Mouse (Mus musculus): ENCODE results near the gene Plagl1.
"Not testable (repeated sequence)": the region's sequence is repeated elsewhere in the genome, so short reads cannot be mapped to it uniquely, and the experiment has no call there.

Gene Plagl1

DNA sequence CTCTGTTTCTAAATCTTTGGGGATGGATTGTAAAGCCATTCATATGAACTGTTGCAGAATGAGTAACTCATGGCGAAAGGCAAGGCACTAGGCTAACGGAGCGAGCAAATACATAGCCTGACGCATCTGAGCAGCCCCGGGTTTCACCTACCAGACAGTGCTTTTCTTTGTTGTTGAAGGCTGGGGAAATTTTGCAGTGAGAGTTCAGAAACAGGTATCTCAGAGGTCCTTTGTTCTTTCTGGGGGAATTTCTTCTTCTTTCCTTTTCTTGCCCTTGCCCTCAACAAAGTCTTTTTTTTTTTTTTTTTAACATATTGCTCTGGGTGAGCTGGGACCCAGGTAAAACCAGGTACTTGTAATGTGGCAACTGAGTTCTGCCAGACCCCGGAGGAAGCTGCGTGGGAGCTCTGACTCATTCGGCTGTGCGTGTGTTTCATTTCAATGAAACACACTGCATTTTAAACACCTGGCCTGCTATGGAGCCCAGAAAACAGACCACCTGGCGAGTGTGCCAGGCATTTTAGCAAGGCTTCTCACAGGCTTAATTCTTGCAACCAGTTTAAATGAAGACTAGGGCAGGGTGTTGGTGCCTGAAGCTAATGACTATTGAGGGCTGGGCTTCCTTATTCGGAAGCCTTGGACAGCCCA is at the start of gene Plagl1:
TSS of gene Plagl1 (plus strand) at position 484 of the 648 bp plus-strand sequence.
- DNase-seq (ENCODE audit: low spot score): no peak

DNA sequence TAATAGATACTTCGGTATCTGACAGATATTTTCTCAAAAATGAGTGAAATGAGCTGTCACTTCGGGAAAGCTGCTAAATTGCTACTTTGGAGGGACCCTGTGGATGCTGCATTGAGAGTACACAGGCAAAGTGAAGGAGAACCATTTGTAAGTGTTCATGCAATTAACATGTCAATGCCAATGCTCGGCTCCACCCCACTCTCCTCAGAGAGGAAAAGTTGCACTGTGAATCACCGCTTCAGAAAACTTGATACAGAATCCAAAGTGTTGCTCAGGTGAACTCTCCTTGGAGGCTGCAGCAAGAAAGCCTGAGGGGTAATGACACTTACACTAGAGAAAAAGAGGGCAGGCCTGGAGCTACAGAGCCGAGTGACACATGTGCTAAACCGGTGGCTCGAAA is 46.3 kb upstream of the Plagl1 start:
- DNase-seq (ENCODE audit: low spot score): no peak

DNA sequence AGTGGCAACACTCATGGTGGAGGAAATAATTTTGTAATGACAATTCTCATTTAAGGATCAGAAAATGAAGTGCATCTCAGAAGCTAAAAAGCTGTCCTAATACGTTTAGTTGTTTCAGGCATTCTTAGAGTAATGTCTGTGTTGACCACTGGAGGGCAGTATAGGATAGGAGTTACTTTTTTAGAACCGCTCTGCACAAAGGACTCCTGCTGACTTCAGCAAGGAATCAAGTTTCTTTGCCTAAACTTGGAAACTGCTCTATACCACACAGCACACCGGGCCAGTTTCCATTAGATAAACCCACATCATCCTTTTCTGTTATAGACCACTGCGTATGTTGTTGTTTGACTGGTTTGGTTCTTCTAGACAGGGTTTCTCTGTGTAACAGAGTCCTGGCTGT is 43.7 kb upstream of the Plagl1 start:
- peak; percentile 44 for DNase-seq (ENCODE audit: low spot score)

DNA sequence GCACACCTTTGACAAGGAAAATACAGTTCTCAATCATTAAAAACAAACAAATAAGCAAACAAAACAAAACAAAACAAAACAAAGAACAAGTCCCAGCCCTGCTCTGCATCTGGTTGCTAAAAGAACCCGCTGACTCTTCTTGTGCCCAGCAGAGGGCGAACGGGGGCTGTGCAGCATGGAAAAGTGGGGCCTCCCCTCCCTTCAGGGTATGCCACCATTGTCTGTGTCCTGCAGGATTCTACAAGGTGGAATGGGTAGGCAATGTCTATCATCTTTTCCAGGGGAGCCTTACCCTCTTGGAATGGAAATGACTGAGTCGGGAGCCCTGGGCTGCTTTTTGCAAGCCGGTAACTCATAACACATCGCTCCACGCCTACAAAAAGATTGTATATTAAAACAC is 41.8 kb upstream of the Plagl1 start:
- no peak for DNase-seq (ENCODE audit: low spot score)

DNA sequence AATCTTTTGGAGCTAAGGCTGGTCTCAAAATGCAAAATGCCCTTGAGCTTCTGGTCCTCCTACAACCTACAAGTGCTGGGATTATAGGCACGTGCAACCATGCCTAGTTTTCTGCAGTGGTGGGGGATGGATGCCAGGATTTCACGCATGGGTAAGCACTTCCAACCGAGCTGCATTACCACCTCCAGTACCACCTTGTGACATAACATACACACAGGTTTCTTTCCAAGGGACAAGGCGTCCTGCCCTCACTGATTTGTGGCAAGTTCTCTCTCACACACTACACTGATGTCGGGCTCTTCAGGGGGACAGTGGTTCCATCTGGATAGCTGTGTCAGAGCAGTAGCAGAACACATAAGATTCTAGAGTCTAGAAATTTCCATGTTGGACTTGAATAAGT is 41.3 kb upstream of the Plagl1 start:
- no peak for DNase-seq (ENCODE audit: low spot score)

DNA sequence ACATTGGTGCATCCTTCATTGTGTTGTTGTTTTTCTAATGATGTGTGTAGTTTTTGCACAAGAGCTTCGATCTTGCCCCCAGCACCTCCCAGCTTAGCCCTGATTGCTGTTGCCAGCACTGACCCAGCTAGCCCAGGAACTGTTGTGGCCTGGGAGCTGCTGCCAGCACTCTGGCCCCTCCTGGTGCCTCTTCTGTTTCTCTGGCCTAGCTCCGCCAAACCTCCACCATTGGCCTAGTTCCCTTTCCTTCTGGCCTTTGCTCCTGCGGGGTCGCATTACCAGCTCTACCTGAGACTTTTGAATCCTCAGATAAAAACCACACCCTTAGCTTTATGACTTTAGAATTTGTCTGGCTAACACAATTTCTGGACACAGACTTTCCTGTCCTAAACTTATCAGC is 38.2 kb upstream of the Plagl1 start:
- DNase-seq (ENCODE audit: low spot score): no peak

DNA sequence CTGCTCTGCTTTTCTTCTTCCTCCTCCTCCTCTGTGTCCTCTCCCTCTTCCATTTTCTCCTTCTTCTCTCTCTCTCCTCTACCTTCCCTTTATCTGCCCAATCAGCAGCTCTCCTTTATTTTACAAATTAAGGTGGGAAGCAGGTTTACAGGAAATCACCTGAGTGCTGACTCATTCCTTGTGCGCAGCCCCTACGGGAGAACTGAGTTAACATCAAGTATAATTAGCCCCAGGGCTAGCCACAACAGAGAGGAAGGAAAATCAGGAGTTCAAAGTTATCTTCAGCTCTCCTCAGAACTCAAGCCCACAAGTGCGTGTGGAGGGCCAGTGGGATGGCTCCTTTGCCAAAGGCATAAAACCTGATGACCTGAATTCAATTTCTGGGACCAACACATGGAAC is 36.3 kb upstream of the Plagl1 start:
- DNase-seq (ENCODE audit: low spot score): not testable (repeated sequence)

DNA sequence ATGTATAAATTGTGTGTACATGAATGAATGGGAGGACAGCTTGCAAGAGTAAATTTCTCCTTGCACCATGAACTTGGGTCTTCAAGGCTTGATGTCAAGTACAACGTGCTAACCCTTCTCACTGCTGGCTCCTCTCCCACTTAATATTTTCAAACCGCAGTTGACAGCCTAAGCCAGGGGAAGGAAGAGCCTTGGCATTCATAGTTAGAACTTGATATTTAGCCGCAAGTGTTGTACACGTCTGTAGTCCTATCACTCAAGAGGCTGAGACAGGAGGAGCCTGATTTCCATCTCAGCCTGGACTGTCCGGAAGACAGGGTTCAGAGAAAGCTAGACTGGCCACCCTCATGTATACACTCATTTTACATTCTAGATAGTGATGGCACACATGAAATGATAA is 32.6 kb upstream of the Plagl1 start:
- no peak for DNase-seq (ENCODE audit: low spot score)

DNA sequence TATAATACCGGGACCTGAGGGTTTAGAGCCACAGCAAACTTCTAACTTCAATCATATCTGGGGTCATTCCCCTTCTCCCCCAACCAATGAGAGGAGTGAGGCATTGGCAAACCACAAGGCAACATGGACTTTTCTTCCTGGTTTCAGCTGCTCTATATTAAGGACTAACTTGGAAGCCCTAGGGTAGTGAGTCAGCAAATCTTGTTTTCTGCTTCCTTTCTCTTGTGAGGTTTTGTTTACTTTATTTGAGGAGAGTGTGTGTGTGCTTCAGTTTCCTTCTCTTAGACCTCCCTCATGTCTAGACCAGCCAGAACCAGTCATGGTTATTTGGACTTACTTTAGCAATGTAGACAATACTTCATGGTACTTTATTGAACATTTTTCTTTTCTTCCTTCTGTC is 32.1 kb upstream of the Plagl1 start:
- DNase-seq (ENCODE audit: low spot score): no peak

DNA sequence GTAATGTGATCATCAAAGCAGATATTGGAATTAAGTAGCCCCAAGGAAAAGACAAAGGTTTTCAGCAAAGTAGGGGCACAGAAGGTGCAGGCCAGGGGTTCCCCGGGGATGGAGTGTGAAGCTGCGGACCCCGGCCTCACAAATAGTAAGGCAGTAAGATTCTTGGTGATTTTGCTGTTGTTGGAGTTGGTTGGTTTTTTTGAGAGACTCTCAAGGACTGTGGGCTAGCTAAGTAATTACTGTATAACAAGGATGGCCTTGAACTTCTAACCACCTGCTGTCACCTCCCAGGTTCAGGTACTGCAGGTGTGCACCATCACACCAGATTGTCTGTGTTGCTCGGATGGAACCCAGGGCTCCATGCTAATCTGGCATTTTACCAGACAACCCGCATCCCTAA is 30.9 kb upstream of the Plagl1 start:
- DNase-seq (ENCODE audit: low spot score): no peak

DNA sequence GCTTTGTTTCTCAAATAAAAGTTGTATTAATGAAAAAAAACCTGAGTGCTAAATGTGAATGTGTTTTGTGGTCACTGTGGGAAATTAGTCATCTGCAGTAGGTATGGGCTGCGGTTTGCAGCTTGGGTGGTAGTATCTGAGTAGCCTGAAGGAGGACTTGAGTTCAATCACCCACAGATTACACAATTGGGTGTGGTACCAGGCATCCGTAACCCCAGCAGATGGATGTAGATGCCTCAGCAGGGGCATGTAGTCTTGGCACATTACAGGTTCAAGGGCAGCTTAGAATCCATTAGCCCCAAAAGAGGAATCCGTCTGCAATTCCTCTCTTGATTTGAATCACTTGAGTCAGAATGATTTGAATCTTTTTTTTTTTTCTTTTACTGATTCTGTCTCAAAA is 25.0 kb upstream of the Plagl1 start:
- no peak for DNase-seq (ENCODE audit: low spot score)

DNA sequence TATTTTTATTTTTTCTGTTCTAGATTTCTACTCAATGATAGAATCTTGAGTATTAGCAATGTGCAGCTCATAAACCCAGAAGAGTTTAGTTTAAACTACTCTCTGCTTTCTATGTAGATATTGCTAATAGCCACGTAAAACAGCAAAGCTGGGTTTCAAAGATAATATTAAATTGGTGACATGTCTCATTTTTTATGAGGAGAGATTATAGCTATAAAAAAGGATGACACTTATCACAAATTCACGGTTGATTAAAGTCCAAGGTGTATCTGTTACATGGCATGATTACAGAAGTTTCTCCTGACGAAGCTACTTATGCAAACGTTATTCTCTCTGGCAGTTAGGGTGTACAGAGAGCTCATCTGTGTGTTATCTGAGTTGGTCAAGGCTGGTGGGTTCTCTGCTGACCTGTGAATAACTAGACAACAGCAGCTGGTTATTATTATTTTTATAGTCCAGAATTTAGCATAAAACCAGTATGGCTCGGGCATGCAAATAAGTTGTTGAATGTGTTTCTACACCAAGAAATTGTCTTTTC is 20.6 kb upstream of the Plagl1 start:
- DNase-seq (ENCODE audit: low spot score): no peak

DNA sequence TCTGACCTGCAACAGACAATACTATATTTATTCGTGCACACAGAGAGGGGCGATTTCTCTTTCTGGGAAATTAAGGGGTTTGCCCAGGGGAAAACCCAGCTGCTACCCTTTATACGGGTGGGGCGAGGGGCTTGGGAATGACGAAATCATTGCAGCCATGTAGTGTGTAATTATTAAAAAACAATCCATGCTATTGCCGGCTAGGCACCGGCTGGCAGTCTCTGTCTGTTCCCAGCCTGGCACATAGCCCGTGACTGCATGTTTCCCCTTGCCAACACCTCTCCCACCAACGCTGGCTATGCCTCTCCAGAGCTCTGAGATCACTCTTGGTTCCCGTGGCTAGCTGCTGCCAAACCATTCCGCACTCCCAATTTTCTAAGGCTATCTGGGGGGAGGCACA is 15.6 kb upstream of the Plagl1 start:
- DNase-seq (ENCODE audit: low spot score): no peak

DNA sequence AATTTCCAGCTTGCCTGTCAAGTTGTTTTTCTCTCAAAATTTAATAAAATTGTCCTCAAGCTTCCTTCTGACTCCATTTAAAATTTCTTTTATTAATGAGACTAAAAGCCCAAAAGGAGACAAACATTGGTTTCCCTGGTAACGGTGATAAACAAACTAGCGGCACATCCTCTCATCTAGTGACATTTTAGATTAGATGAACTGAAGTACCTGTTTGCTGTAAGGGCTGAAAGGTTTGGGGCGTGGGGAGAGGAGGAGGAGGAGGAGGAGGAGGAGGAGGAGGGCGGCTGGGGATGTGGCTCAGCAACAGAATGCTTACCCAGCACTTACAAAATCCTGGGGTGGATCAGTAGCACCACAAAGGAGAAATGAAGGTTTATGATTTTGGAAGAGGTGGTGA is 12.5 kb upstream of the Plagl1 start:
- DNase-seq (ENCODE audit: low spot score): no peak

DNA sequence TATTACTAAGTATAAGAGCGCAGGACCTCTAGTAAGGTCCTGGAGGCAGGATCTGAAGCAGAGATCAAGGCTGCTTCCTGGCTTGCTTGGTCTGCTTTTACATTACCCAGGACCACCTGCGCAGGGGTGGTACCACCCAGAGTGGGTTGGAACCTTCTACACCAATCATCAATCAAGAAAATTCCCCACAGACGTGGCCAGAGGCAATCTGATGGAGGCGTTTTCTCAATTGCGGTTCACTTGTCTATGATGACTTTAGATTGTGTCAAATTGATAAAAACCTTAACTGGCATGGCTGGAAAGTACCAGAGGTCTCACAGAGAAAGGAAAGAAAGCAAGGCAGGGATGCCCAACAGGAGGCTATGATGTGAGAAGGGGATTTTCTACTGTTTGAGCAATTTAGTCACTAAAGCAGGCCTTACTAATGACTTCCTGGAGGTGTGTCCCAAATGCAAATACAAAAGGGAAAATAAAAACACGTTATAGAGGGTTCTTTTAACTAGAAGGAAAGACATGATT is 3.4 kb upstream of the Plagl1 start:
- DNase-seq (ENCODE audit: low spot score): no peak

DNA sequence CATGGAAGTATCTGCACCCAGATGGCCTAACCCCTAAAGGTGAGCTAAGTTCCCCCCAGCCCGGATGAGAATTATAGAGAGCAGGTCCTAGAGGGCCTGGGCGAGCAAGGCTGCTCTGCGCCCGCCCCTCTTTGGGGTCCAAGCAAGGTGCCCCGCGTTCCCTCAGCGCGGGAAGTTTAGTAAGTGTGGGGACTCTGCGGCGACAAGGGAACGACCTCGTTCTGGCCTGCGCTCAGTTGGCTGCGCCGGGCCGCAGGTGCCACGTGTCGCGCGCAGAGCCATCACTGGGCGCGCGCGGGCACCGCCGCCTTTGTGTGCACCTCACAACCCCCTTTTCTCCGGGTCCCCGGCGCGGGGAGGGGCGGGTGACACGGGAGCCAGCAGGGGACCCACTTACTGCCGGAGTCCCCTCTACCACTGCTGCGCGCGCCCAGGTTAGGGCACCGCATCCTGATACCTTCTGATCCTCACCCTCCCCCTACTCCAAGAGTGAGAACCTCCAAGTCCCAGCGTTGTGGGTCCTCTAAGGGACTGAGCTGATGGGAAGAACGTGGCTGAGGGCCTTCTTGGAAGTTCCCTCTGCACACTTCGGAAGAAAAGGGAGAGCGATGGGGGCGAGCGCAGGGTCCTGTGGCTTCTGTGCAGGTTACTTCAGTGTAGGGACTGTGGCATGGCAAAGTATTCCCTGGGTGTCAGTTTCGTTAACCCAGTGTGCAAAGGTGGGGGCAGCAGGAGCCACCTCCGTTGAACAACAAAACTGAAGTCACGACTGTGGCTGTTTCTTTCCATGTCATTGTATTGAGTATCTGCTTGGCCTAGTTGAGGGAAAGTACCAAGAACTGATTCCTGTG is 742 bp downstream of the Plagl1 start:
- DNase-seq (ENCODE audit: low spot score): no peak

DNA sequence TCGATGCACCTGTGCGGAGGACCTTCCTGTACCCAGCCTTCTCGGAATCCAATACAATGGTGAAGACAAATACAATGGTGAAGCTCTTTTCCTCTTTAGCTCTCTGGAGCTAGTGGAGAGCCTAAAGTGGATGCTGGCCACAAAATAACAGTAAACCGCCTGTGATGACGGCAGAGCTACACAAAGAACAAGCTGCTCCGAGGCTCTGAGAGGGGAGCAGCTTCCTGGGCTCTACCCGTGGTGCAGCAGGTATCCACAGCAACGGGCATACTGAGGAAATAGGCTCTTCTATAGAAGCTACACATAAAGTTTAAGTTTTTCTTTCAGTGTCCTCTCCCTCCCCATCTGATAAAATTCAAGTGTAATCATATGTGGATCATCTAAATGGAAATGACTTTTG is 2.1 kb downstream of the Plagl1 start:
- DNase-seq (ENCODE audit: low spot score): no peak

DNA sequence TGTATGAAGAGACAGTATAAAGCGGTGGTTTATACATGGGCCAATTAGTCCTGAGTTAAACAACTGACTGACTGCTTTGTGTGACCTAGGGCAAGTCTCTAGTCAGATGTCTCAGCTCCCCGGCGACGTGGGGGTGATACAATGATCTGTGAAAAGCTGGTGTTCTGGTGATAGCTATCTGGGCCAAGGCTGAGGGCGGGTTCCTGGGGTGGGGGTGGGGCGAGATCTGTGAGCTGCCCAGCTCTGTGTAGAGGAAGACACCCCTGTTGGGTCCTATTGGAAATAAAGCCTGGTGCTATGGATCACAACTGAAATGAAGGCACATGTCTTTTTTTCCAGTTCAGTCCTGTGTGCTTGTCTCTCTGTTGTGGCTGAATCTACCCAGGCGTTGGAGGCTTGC is 3.2 kb downstream of the Plagl1 start:
- DNase-seq (ENCODE audit: low spot score): no peak

DNA sequence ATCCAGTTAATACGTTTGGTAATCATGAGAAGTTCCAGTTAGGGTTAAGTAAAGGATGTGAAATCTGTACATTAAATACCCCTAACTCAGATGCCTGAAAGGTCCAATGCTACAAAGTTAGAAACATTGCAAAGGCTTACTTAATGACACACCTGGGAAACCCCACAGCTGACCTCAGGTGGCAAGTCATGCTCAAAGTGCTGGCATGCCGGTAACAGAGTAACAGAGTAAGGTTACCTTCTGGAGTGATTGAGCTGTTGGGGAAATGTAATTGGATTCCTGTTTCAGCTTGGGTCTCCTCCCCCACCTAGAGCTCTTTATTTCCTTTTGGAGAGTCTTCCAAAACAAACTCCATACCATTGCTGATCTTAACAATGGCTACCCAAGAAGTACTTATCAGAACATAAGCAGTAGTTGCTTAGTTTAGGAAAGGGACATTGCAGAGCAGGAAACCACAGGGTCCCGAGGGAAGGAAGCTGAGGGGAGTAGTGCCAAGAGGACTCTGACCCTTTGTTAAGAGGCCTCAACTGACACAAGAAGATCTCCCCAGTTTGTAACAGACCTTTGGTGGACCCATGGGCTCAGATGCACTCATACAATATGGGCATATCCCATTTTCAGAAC is 4.9 kb downstream of the Plagl1 start:
- peak; percentile 65 for DNase-seq (ENCODE audit: low spot score)

DNA sequence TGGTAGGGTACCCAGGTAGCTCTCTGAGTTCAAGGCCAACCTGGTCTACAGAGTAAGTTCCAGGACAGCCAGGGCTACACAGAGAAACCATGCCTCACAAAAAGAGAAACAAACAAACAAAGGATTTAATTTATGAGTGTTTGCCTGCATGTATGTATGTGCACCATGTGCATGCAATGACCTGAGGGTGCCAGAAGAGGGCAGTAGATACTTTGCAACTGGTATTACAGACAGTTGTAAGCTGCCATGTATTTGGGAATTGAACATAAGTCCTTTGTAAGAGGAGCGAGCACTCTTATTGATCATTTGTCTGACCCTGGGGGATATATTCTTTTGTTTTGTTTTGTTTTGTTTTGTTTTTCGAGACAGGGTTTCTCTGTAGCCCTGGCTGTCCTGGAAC is 10.7 kb downstream of the Plagl1 start:
- DNase-seq (ENCODE audit: low spot score): no peak

DNA sequence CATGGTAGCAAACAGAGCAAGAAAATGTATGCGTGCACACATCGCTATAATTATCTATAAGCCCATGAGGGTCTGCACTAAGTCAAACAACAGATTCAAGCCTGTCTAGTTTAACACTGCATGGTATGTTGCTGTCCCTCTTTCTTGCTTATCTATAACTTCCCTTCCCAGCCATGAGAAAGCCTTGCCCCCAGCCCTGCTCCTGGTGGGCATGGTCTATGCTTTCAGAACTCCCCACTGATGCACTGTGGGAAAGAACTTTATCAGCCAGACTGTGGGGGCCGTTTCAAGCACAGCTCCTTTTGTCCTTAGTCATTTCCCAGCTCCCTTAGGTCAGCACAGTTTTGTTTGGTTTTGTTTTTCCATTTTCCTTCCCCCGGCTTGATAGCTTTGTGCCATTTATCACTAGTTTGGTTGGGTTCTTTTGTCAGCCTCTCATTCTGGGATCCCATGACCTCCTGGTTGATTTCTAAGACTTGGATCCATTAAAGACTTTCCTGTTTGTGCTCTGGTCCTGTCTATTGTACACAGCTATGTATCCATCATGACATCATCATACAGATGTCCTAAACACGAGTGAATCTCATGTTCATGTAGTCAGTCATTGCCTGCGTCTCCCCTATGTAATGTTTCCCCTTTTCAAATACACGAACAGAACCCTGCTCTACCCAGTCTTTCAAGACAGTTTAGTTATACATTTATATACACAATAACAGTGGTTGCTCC is 16.7 kb downstream of the Plagl1 start:
- no peak for DNase-seq (ENCODE audit: low spot score)

DNA sequence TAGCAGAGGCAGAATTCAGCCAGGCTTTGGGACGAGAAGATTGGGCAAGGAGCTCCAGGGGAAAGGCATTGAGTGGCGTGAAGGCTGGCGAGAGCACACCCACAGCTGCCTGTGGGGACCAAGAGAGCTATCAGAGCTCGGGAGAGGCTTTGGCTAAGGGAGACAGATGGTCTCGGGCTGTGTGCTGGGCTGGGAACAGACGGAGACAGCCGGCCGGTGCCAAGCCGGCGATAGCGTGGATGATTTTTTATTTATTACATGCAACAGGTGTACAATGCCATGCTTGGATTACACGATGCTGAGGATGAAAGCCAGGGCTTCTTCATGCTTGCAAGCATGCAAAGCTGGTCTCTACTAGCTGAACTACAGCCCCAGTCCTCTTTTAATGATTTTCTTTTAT is 22.2 kb downstream of the Plagl1 start:
- DNase-seq (ENCODE audit: low spot score): no peak

Data from testis, postnatal 14 days (tissue).